Mouse (Mus musculus) neural tube, embryonic 13.5 days (tissue): ENCODE results near the gene Ank3. TPM values are rescaled to one million over a fixed set of nuclear protein-coding genes. Genes with fewer than 3 reads are reported as not detected.

Source experiments
- ATAC-seq: fragments of 200-750 bp; cut with Nextera tagmentation; 2 replicates; pipeline ENCODE4 v1.8.0; 2017; ENCODE audit warnings: low read depth, mild to moderate bottlenecking, moderate TSS enrichment, moderate library complexity
- H3K27ac ChIP-seq: fragments of 300-500 bp; sonication (generic); replicated peaks from 2 replicates; pipeline ENCODE4 v1.5.1; 2015; ENCODE audit warnings: moderate library complexity, mild to moderate bottlenecking, inconsistent platforms
- H3K27me3 ChIP-seq: fragments of 300-500 bp; sonication (generic); 2 replicates; pipeline ENCODE4 v1.6.1; 2015; ENCODE audit warnings: mild to moderate bottlenecking, inconsistent platforms
- H3K36me3 ChIP-seq: fragments of 300-500 bp; sonication (generic); 2 replicates; pipeline ENCODE4 v1.6.1; 2015; ENCODE audit warnings: mild to moderate bottlenecking, inconsistent platforms
- H3K4me1 ChIP-seq: fragments of 300-500 bp; sonication (generic); replicated peaks from 2 replicates; pipeline ENCODE4 v1.6.1; 2015; ENCODE audit warnings: inconsistent platforms
- H3K4me2 ChIP-seq: fragments of 300-500 bp; sonication (generic); 2 replicates; pipeline ENCODE4 v1.6.1; 2015; ENCODE audit warnings: inconsistent platforms, mild to moderate bottlenecking, moderate library complexity
- H3K4me3 ChIP-seq: fragments of 300-500 bp; sonication (generic); 2 replicates; pipeline ENCODE4 v1.5.1; 2015; ENCODE audit warnings: mild to moderate bottlenecking, inconsistent platforms
- H3K9ac ChIP-seq: fragments of 300-500 bp; sonication (generic); 2 replicates; pipeline ENCODE4 v1.6.1; 2015; ENCODE audit warnings: moderate library complexity, mild to moderate bottlenecking, inconsistent platforms
- H3K9me3 ChIP-seq: fragments of 300-500 bp; sonication (generic); 2 replicates; pipeline ENCODE4 v1.6.1; 2016; ENCODE audit warnings: inconsistent platforms
- WGBS: fragments of 180-500 bp; shearing (Covaris S2); methylation state at CpG from one replicate; pipeline ENCODE4 v1.1.7; 2015; 5-methylcytosine and 5-hydroxymethylcytosine counted together
- polyA plus RNA-seq: library from polyadenylated mRNA; unstranded; fragments of >200 nt; fragmentation: Nextera tagmentation; extraction: Ambion mirVana; gene quantifications from 2 replicates; pipeline ENCODE4 v1.2.1, GENCODE M21; 2015

The Ank3 gene
- polyA plus RNA-seq, 1 experiment from 2014 or later: 104 TPM

GRCm38 (mm10) chr10:69967994-69968393, 569.4 kb downstream of the Ank3 start:
- no peak for ATAC-seq
- Histone ChIP-seq H3K9ac (no peak overlapping the region), H3K4me1 (no peaks in the 10 kb centered on the region), H3K4me2 (no peak overlapping the region), H3K4me3 (no peak overlapping the region), H3K27ac (no peak overlapping the region), H3K9me3 (no peaks in the 10 kb centered on the region), H3K36me3 (peaks cover 30% of the 10 kb centered on the region), H3K27me3 (no peaks in the 10 kb centered on the region)
- WGBS: 88% methylated on average over 3 of the region's 4 CpGs

DNA sequence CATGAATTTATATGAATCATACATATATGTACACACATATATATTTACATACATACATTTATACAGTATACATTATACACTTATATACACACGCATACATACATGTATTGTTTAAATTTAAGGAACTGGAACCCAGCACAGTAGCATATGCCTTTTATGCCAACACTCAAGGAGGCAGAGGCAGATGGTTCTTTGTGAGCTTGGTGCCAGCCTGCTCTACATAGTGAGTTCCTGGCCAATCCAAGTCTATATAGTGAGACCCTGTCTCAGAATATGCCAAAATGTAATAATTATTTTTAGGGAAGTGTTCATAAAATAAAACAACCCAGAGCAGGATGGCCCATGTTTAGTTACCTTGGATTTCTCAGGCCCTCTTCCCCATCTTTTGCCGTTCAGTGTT, 581.1 kb downstream of the Ank3 start:
- WGBS: 100% methylated on average over 2 of the region's 2 CpGs

GRCm38 (mm10) chr10:69981386-69982097, 583.0 kb downstream of the Ank3 start:
- ATAC-seq: no peak
- Histone ChIP-seq H3K4me1 (no peaks in the 10 kb centered on the region), H3K36me3 (peaks cover 85% of the 10 kb centered on the region), H3K9me3 (no peaks in the 10 kb centered on the region), H3K27me3 (no peaks in the 10 kb centered on the region), H3K4me3 (no peak overlapping the region), H3K9ac (no peak overlapping the region), H3K4me2 (no peak overlapping the region), H3K27ac (no peak overlapping the region)
- 85% methylated on average over 21 of the region's 21 CpGs for WGBS

More for the DNA sequence above, 581.1 kb downstream of the Ank3 start:
- no peak for ATAC-seq
- peaks cover 89% of the 10 kb centered on the region for H3K36me3 ChIP-seq
- H3K4me3 ChIP-seq: no peak overlapping the region
- H3K4me2 ChIP-seq: no peak overlapping the region
- H3K27me3 ChIP-seq: no peaks in the 10 kb centered on the region
- H3K9ac ChIP-seq: no peak overlapping the region
- no peaks in the 10 kb centered on the region for H3K4me1 ChIP-seq
- H3K9me3 ChIP-seq: no peaks in the 10 kb centered on the region
- H3K27ac ChIP-seq: no peak overlapping the region

- 94% methylated on average over 4 of the region's 4 CpGs for WGBS
- no peak for ATAC-seq
These were observed 584.1 kb downstream of the Ank3 start for GRCm38 (mm10) chr10:69982701-69983100.

GRCm38 (mm10) chr10:69987496-69987895, 588.9 kb downstream of the Ank3 start:
- Histone ChIP-seq H3K9ac (no peak overlapping the region), H3K27me3 (no peaks in the 10 kb centered on the region), H3K36me3 (peaks cover 96% of the 10 kb centered on the region), H3K9me3 (peaks cover 36% of the 10 kb centered on the region), H3K4me2 (no peak overlapping the region), H3K4me3 (no peak overlapping the region), H3K4me1 (no peaks in the 10 kb centered on the region), H3K27ac (no peak overlapping the region)
- no peak for ATAC-seq
- 94% methylated on average over 11 of the region's 11 CpGs for WGBS

More at GRCm38 (mm10) chr10:69982701-69983100, 584.1 kb downstream of the Ank3 start:
- Histone ChIP-seq H3K27me3 (no peaks in the 10 kb centered on the region), H3K4me2 (no peak overlapping the region), H3K9me3 (no peaks in the 10 kb centered on the region), H3K4me3 (no peak overlapping the region), H3K9ac (no peak overlapping the region), H3K27ac (no peak overlapping the region), H3K4me1 (no peaks in the 10 kb centered on the region), H3K36me3 (peaks cover 86% of the 10 kb centered on the region)

DNA sequence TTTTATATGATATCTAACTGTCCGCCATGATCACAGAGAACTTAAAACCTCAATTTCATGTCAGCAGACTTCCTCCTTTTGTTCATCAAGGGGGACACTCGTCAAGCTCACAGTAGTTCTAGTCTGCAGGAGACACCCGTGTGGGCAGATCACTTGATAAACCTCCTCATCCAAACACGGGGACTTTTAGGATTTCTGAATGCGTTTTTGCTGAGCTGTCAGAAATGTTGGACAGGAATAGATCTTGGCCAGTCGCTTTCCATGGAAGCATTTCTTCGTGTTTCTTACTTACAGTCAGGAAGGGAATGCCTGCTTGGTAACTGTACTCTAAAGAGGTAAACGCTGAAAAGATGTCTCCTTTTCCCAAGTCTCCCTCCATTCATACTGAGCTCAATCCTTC, 598.5 kb downstream of the Ank3 start:
- no peak overlapping the region for H3K27ac ChIP-seq
- H3K9me3 ChIP-seq: peaks cover 3% of the 10 kb centered on the region; the same call in 1 of the 2 replicates
- no peaks in the 10 kb centered on the region for H3K4me1 ChIP-seq
- 88% methylated on average over 8 of the region's 8 CpGs for whole genome bisulfite sequencing
- no peak overlapping the region for H3K4me2 ChIP-seq
- no peak for ATAC-seq
- H3K9ac ChIP-seq: no peak overlapping the region
- no peak overlapping the region for H3K4me3 ChIP-seq
- no peaks in the 10 kb centered on the region for H3K27me3 ChIP-seq
- peaks cover 88% of the 10 kb centered on the region for H3K36me3 ChIP-seq

DNA sequence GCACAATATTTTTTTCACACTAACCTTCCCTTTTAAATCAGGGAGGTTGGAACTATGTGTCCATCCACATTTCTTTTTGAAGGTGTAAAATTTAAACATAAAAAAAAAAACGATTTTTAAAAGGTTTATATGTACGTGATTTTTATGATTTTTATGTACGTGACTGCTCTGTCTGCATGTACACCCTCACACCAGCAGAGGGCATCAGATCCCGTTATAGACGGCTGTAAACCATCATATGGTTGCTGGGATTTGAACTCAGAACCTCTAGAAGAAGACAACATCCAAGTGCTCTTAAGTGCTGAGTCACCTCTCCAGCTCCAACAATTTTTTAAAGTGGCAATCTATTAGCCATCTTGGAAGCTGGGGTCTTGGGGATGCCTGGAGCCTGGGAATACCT, 605.5 kb downstream of the Ank3 start:
- no peaks in the 10 kb centered on the region for H3K4me1 ChIP-seq
- ATAC-seq: no peak
- H3K9me3 ChIP-seq: no peaks in the 10 kb centered on the region
- H3K27me3 ChIP-seq: no peaks in the 10 kb centered on the region
- H3K27ac ChIP-seq: no peak overlapping the region
- no peak overlapping the region for H3K9ac ChIP-seq
- H3K36me3 ChIP-seq: peaks cover 85% of the 10 kb centered on the region
- no peak overlapping the region for H3K4me3 ChIP-seq
- no peak overlapping the region for H3K4me2 ChIP-seq
- 91% methylated on average over 5 of the region's 5 CpGs for WGBS

DNA sequence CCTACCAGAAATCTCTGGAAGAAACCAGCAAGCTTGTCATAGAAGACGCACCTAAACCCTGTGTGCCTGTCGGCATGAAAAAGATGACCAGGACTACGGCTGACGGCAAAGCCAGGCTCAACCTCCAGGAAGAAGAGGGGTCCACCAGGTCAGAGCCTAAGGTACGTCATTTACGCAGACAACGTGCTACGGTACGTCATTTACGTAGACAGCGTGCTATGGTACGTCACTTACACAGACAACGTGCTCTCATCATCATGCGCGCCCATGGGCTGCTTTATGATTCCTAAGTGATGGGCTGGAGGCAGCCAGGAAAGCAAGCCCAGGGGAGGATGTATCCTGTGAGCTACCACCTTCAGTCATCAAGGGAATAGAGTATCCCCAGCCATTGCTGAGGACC, 606.3 kb downstream of the Ank3 start:
- Histone ChIP-seq H3K4me3 (no peak overlapping the region), H3K4me2 (no peak overlapping the region), H3K27ac (no peak overlapping the region), H3K9me3 (no peaks in the 10 kb centered on the region), H3K27me3 (no peaks in the 10 kb centered on the region), H3K4me1 (no peaks in the 10 kb centered on the region), H3K9ac (no peak overlapping the region), H3K36me3 (peaks cover 85% of the 10 kb centered on the region)
- WGBS: 97% methylated on average over 15 of the region's 15 CpGs
- ATAC-seq: no peak

GRCm38 (mm10) chr10:70006380-70006779, 607.8 kb downstream of the Ank3 start:
- Histone ChIP-seq H3K4me3 (no peak overlapping the region), H3K27ac (no peak overlapping the region), H3K4me1 (no peaks in the 10 kb centered on the region), H3K9ac (no peak overlapping the region), H3K36me3 (peaks cover 84% of the 10 kb centered on the region), H3K9me3 (no peaks in the 10 kb centered on the region), H3K27me3 (no peaks in the 10 kb centered on the region), H3K4me2 (no peak overlapping the region)
- WGBS: 75% methylated on average over 9 of the region's 9 CpGs
- no peak for ATAC-seq

GRCm38 (mm10) chr10:70011738-70012137, 613.2 kb downstream of the Ank3 start:
- no peaks in the 10 kb centered on the region for H3K9me3 ChIP-seq
- no peaks in the 10 kb centered on the region for H3K27me3 ChIP-seq
- H3K4me1 ChIP-seq: no peaks in the 10 kb centered on the region
- no peak overlapping the region for H3K27ac ChIP-seq
- H3K9ac ChIP-seq: no peak overlapping the region
- ATAC-seq: no peak
- WGBS: 80% methylated on average over 5 of the region's 5 CpGs
- no peak overlapping the region for H3K4me3 ChIP-seq
- H3K36me3 ChIP-seq: peaks cover 85% of the 10 kb centered on the region
- H3K4me2 ChIP-seq: no peak overlapping the region

DNA sequence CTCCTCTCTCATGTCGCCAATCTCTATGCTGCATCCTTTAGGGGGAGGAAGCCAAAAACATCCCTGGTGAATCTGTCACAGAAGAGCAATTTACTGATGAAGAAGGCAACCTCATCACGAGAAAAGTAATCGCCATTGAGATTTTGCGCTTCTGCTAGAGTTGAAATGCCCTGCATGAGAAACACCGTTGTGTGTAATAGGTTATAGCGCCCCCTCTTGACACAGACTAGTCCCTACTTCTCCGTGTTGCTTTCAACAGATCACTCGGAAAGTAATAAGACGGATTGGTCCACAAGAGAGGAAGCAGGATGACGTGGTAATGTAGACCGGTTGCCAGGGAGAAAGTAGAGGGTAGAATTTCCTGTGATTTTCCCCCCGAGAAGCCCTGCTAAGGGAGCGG, 615.4 kb downstream of the Ank3 start:
- H3K27ac ChIP-seq: no peak overlapping the region
- H3K4me3 ChIP-seq: no peak overlapping the region
- no peak overlapping the region for H3K9ac ChIP-seq
- no peaks in the 10 kb centered on the region for H3K27me3 ChIP-seq
- 90% methylated on average over 13 of the region's 13 CpGs for WGBS
- ATAC-seq: no peak
- H3K4me1 ChIP-seq: no peaks in the 10 kb centered on the region
- H3K4me2 ChIP-seq: no peak overlapping the region
- no peaks in the 10 kb centered on the region for H3K9me3 ChIP-seq
- H3K36me3 ChIP-seq: peaks cover 91% of the 10 kb centered on the region

GRCm38 (mm10) chr10:70015201-70015600, 616.6 kb downstream of the Ank3 start:
- H3K36me3 ChIP-seq: peaks cover 89% of the 10 kb centered on the region
- WGBS: 91% methylated on average over 9 of the region's 9 CpGs
- ATAC-seq: no peak

GRCm38 (mm10) chr10:70018691-70019090, 620.1 kb downstream of the Ank3 start:
- H3K4me1 ChIP-seq: no peaks in the 10 kb centered on the region
- 93% methylated on average over 2 of the region's 2 CpGs for WGBS
- H3K4me3 ChIP-seq: no peak overlapping the region
- no peak overlapping the region for H3K4me2 ChIP-seq
- no peaks in the 10 kb centered on the region for H3K27me3 ChIP-seq
- H3K27ac ChIP-seq: no peak overlapping the region
- ATAC-seq: no peak
- no peaks in the 10 kb centered on the region for H3K9me3 ChIP-seq
- H3K9ac ChIP-seq: no peak overlapping the region
- H3K36me3 ChIP-seq: peaks cover 85% of the 10 kb centered on the region

More at GRCm38 (mm10) chr10:70015201-70015600, 616.6 kb downstream of the Ank3 start:
- no peaks in the 10 kb centered on the region for H3K27me3 ChIP-seq
- no peak overlapping the region for H3K4me3 ChIP-seq
- no peak overlapping the region for H3K27ac ChIP-seq
- no peak overlapping the region for H3K4me2 ChIP-seq
- H3K9me3 ChIP-seq: no peaks in the 10 kb centered on the region
- no peaks in the 10 kb centered on the region for H3K4me1 ChIP-seq
- H3K9ac ChIP-seq: no peak overlapping the region
